Mouse (Mus musculus) brain, embryonic 14.5 days (tissue): ENCODE data around the gene Nars2. TPM values are rescaled to one million over a fixed set of nuclear protein-coding genes. Genes with fewer than 3 reads are reported as not detected.

Experiments
- DNase-seq: peaks from one replicate; pipeline ENCODE4 v3.0.0-alpha.2; 2011; ENCODE audit warnings: low read depth
- CTCF ChIP-seq: fragments of 200-500 bp; IDR thresholded peaks from 2 replicates; pipeline ENCODE4 v1.5.1; 2012; ENCODE audit warnings: inconsistent platforms, mild to moderate bottlenecking, moderate library complexity, borderline replicate concordance; ENCODE audit not compliant: insufficient read depth, insufficient read length; ENCODE audit errors: extremely low read depth
- POLR2A ChIP-seq: fragments of 200-500 bp; IDR thresholded peaks from 2 replicates; pipeline ENCODE4 v1.6.1; 2012; ENCODE audit warnings: mild to moderate bottlenecking, inconsistent platforms, borderline replicate concordance; ENCODE audit not compliant: poor library complexity, insufficient read depth, insufficient read length, severe bottlenecking; ENCODE audit errors: extremely low read depth
- polyA plus RNA-seq: library from polyadenylated mRNA; depleted of rRNA; stranded (reverse); fragments of >200 nt; gene quantifications from 2 replicates; pipeline ENCODE4 v1.2.3, GENCODE M21; 2012; rRNA removed

Gene Nars2
- 7.6 and 8.4 TPM in 2 replicates for polyA plus RNA-seq

DNA sequence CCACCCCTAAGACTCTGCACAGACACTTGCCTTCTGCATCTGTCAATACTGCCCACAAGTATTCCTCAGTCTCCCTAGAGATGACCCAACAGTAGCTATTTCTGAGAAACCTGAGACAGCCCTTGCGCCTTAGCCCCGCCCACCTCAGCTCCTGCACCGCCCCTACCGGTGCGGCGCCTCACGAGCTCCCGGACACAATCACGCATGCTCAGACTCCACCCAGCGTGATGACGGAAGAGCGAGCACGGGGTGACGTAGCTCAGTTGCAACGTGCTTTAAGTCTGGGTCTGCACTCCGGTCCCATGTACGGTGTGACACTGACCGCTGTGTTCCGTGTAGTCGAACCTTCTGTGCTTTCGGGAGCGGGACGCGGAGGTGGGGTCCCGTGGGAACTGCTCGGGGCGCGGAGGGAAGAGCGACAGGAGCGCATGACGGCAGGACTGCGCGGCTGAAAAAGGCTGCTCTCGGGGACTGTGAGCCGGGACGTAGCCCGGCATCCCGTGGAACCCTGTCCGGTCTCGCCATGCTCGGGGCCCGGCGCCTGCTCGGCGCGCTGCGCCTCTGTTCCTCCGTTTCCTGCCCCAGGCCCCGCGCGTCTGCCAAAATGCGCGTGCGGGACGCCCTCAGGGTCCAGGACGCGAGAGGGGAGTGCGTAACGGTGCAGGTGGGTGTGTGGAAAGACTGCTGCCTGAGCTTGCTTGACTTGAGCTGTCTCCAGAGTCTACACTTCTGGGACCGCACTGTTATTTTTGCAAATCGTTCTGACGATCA is at the start of gene Nars2:
Nars2 (plus strand) TSS at position 225 of the 771 bp plus-strand sequence.
- TF ChIP-seq POLR2A (peak; percentile 34; the same call in 1 of the 2 replicates), CTCF (peak; percentile 50; the same call in 1 of the 2 replicates)
- DNase-seq: peak; percentile 98

DNA sequence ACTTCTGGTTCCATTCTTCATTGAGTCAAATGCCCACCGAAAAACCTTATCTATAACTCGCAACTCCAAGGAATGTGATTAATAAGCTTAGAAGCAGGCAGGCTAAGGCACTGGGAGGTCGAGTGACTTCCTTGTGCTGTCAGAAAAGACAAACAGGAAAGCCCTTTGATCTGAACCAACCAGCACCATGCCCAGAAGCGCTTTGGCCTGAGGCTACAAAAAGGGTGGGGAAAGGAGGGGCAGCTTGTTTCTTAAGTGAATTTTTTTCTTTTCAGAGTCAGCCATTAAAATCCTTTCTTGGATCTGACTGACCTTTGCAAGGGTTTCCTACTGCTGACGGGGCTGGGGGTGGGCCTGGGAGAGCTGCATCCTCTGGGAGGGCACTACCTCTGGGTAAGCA is 49.1 kb upstream of the Nars2 start:
- peak; percentile 56 for DNase-seq
- no peak for TF ChIP-seq CTCF
- no peak for TF ChIP-seq POLR2A

DNA sequence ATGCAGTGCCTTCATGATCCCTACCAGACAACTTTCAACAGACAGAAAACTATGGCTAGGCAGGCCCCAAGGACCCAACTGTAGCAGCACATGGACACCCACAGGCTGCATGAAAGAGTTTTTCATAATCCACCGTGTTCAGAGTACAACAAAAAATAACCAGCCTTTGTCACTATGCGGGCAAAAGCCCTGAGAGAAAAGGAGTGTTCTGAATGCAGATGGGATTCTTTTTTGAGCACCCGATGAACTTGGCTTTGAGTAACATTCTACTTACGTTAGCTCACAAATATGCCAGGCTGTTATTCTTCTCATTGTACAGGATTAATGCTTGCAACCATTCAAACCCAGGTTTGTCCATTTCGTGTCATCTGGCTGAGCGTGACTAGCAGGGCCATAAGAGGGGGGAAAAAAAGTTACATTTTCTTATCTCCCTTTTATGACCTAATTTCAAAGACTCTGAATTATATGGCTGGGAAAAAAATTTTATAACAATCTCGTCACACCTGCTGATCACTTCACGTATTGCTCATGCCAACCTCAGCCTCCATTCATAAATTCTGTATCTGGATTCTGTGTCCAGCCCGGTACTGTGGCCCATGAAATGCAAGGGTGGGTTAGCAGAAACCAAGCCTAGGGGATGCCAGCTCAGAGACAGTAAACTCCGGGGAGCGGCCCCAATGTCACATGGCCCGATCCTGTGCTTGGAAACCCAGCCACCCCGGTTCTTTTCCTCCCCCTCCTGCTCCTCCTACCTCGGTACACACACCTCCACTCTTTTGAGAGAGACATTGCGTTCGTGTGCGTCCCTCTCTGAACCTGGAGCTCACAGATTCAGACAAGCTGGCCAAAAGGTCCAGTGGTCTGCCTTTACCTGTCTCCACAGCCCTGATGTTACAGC is 48.0 kb upstream of the Nars2 start:
- DNase-seq: peak; percentile 75
- no peak for TF ChIP-seq CTCF
- no peak for TF ChIP-seq POLR2A

DNA sequence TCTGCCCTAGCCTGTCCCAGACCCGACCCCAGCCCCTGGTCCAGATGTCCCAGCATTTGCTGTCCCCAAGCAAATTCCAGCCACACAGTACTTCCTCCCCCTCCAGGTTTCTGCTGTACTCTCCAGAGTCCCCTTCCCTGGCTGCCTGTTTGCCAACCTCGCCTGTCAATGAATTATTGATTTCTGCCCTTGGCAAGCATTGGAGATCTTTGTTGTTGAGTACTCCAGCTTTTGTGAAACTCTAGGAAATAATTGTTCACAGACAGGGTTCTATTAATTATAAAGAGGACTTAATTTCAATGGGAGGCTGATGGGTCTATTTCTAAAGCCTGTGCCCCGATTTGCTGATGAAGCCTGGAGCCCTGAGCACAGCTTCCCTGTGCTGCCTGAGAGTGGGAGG is 46.9 kb upstream of the Nars2 start:
- no peak for TF ChIP-seq POLR2A
- no peak for TF ChIP-seq CTCF
- peak; percentile 64 for DNase-seq

DNA sequence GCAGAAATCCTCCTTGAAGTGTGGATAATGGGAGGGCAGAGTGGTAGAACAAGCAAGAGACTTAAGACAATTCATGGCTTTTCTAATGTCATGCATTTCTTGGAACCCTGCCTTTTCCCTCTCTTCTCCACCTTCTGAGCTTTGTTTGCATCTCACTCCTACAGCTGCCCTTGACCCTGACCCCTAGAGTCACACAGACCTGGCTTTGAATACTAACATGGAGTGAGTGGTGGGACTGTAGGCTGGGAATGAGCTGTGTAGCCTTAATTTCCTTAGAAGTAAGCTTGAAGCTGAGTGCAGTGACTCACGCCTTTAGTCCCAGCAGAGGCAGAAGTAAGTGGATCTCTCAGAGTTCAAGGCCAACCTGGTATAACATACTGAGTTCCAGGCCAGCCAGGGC is 46.4 kb upstream of the Nars2 start:
- TF ChIP-seq POLR2A: no peak
- no peak for TF ChIP-seq CTCF
- DNase-seq: peak; percentile 35

DNA sequence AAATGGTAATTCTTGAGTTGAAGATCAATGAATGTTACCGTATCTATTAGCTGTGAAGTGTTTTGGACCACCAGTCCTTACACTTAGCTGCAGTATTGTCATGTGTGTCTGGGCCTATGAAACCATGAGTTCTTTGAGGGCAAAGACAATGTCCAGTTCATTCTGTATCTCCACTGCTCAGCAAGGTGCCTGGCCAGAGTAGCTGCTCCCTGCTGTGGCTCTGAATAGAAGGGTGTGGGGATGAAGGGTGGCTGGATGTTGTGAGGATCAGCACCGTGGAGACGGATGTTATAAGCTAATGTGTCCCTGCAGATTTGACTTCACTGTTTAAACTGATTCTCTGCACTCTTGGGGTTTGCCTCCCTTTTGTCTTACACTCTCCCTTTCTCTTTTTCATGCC is 45.9 kb upstream of the Nars2 start:
- DNase-seq: no peak
- TF ChIP-seq POLR2A (no peak), CTCF (no peak)

DNA sequence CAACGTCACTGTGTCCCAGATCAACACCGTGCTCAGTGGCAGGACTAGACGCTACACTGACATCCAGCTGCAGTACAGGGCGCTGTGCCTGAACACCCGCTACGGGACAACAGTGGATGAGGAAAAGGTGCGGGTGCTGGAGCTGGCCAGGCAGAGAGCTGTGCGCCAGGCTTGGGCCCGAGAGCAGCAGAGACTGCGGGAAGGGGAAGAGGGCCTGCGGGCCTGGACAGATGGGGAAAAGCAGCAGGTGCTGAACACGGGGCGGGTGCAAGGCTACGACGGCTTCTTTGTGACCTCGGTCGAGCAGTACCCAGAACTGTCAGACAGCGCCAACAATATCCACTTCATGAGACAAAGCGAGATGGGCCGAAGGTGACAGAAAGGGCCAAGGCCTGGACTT is 45.1 kb upstream of the Nars2 start:
- no peak for TF ChIP-seq CTCF
- TF ChIP-seq POLR2A: no peak
- peak; percentile 53 for DNase-seq

DNA sequence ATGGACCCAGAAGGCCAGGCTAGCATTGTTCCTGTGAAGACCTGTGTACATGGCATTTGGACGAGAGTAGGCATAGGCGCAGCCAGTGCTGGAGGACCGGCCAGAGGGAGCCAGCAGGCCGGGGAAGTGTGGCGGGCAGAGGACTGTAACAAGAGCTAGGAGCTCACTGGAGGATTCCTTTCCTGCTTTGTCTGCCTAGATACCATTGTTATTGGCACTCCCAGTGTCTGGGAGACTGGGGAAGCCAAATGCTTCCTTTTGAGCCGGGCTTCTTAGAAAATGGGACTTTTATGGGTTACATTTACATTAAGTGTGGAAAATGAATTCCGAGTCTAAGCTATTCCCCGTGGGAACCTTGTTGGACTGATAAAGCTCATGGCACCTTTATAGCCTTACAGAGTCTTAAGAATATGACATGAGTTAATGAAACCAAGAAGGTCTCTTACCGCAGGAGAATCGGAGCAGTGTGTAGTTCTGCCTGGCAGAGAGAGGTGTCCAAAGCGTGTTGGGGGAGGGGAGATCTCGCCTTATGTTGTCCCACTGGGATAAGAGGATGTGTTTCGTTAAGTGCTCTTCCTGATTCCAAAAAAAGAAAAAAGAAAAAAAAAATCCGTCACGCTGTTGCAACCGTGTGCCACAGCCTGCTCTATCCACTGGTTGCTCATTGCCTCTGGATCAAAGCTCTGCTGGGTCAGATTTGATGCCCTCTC is 43.2 kb upstream of the Nars2 start:
- peak; percentile 58 for DNase-seq
- TF ChIP-seq POLR2A (no peak), CTCF (no peak)

DNA sequence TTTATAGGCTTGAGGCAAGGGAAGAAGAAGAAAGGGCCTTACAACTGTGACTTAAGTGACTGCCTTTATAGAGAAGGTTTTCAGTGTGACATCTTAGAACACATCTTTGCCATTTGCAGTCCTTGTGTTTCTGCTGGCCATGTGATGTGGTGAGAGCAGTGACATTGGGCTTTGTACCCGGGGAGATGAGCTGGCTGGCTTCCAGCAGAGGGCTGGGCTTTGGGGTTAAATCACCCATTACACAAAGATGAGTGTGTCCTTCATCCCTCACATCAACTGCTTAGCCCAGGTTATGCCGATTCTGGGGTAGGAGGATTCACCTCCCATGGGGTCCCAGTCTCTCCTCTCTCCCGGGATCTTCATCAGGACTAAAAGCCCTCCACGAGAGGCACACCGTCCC is 41.4 kb upstream of the Nars2 start:
- TF ChIP-seq POLR2A (no peak), CTCF (no peak)
- no peak for DNase-seq

DNA sequence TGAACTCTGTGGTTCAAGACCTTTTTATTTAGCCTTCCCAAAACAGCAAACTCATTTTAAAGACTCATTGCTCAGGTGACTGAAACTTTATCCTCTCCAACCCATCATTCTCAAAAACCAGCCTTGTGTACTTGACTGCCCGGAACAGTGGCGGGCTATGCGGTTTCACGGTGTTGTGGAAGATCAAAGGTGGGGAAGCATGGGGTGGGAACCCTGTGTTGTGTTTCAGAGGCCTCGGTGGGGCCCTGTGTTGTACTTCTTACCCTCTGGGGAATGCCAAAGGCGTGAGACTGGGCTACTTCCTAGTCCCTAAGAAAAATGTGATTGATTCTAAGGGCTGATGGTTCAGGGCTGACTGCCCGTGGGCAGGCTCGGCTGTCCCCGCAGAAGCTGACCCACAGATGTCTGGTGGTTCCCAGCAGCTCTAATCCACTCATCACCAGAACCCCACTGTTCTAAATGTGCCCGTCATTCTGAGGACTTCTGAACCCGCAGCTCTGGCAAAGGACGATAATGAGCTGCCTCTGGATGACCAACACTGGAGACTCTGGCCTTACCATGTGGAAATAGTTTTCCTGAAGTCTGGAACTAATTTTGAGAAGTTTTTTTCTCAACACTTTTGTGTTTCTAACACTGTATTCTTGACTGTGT is 40.9 kb upstream of the Nars2 start:
- TF ChIP-seq POLR2A (no peak), CTCF (no peak)
- DNase-seq: no peak
